Mouse (Mus musculus) skeletal muscle tissue, postnatal 0 days (tissue): ENCODE data around the gene Zfp598. TPM values are rescaled to one million over a fixed set of nuclear protein-coding genes. Genes with fewer than 3 reads are reported as not detected.

Source experiments
- polyA plus RNA-seq: library from polyadenylated mRNA; unstranded; fragments of >200 nt; fragmentation: Nextera tagmentation; extraction: Ambion mirVana; gene quantifications from 2 replicates; pipeline ENCODE4 v1.2.1, GENCODE M21; 2015

The Zfp598 gene
- polyA plus RNA-seq = 9.0 and 11.7 TPM in 2 replicates

GRCm38 (mm10) chr17:24669545-24670245 lies at the start of gene Zfp598:
TSS of gene Zfp598 (plus strand) at chr17:24669687.

GRCm38 (mm10) chr17:24632167-24632812 lies 37.2 kb upstream of the Zfp598 start, which contains the start of the genes Tsc2 and Nthl1:
TSS of gene Tsc2 (minus strand) at chr17:24632630.
TSS of gene Nthl1 (plus strand) at chr17:24632680.

GRCm38 (mm10) chr17:24650070-24650616 lies 19.3 kb upstream of the Zfp598 start, which contains the start of gene Slc9a3r2:
TSS of gene Slc9a3r2 (minus strand) at chr17:24650327.

GRCm38 (mm10) chr17:24658017-24658758 lies 11.3 kb upstream of the Zfp598 start, which contains the start of gene Npw:
TSS of gene Npw (minus strand) at chr17:24658457.

GRCm38 (mm10) chr17:24689251-24690081 lies 20.0 kb downstream of the Zfp598 start, which contains the start of gene Syngr3:
TSS of gene Syngr3 (minus strand) at chr17:24689955.

GRCm38 (mm10) chr17:24696011-24696697 lies 26.7 kb downstream of the Zfp598 start, which contains the start of the genes Gfer and Noxo1:
TSS of gene Gfer (minus strand) at chr17:24696156.
TSS of gene Noxo1 (plus strand) at chr17:24696234.

GRCm38 (mm10) chr17:24706982-24707800 lies 37.7 kb downstream of the Zfp598 start, which contains the start of gene Tbl3:
TSS of gene Tbl3 (minus strand) at chr17:24707660.

GRCm38 (mm10) chr17:24717943-24718342 lies 48.5 kb downstream of the Zfp598 start, which contains the start of the genes Rnf151 and Rps2:
TSS of gene Rnf151 (minus strand) at chr17:24718063.
TSS of gene Rps2 (plus strand) at chr17:24718116.

GRCm38 (mm10) chr17:24724184-24724583 lies 54.7 kb downstream of the Zfp598 start, which contains the start of gene Ndufb10:
TSS of gene Ndufb10 (minus strand) at chr17:24724478.

GRCm38 (mm10) chr17:24727618-24728017 lies 58.1 kb downstream of the Zfp598 start, which contains the start of gene Rpl3l:
TSS of gene Rpl3l (plus strand) at chr17:24727820.

Other genes starting within 250 kb of the Zfp598 start
- 213 and 235 TPM in 2 replicates for gene Eci1, start 243.0 kb upstream of the Zfp598 start, polyA plus RNA-seq
- gene Dnase1l2, start 226.6 kb upstream of the Zfp598 start, polyA plus RNA-seq = 0.87 and 2.3 TPM in 2 replicates
- 13.3 and 13.6 TPM in 2 replicates for gene E4f1, start 199.4 kb upstream of the Zfp598 start, polyA plus RNA-seq
- 56.2 and 57.5 TPM in 2 replicates for gene Pgp, start 199.3 kb upstream of the Zfp598 start, polyA plus RNA-seq
- gene Bricd5, start 195.8 kb upstream of the Zfp598 start, polyA plus RNA-seq = 0.40 TPM in 1 of 2 replicates, not detected in the other
- gene Mlst8, start 190.6 kb upstream of the Zfp598 start, polyA plus RNA-seq = 8.4 and 8.8 TPM in 2 replicates
- 0.29 and 0.34 TPM in 2 replicates for gene Caskin1, start 181.1 kb upstream of the Zfp598 start, polyA plus RNA-seq
- gene Traf7, start 141.7 kb upstream of the Zfp598 start, polyA plus RNA-seq = 43.2 and 46.8 TPM in 2 replicates
- gene Rab26, start 135.5 kb upstream of the Zfp598 start, polyA plus RNA-seq = 0.39 and 0.69 TPM in 2 replicates
- gene Pkd1, start 119.9 kb upstream of the Zfp598 start, polyA plus RNA-seq = 12.6 TPM in 2 replicates
- gene Tsc2, start 37.1 kb upstream of the Zfp598 start, polyA plus RNA-seq = 25.6 and 31.9 TPM in 2 replicates
- gene Nthl1, start 37.0 kb upstream of the Zfp598 start, polyA plus RNA-seq = 11.1 TPM in 2 replicates
- 38.9 and 45.6 TPM in 2 replicates for gene Slc9a3r2, start 19.4 kb upstream of the Zfp598 start, polyA plus RNA-seq
- not detected in 2 replicates for gene Npw, start 11.2 kb upstream of the Zfp598 start, polyA plus RNA-seq
- 0.11 TPM in 1 of 2 replicates, not detected in the other for gene Syngr3, start 20.3 kb downstream of the Zfp598 start, polyA plus RNA-seq
- 33.2 and 39.3 TPM in 2 replicates for gene Gfer, start 26.5 kb downstream of the Zfp598 start, polyA plus RNA-seq
- 1.1 and 1.8 TPM in 2 replicates for gene Noxo1, start 26.5 kb downstream of the Zfp598 start, polyA plus RNA-seq
- 22.5 and 25.2 TPM in 2 replicates for gene Tbl3, start 38.0 kb downstream of the Zfp598 start, polyA plus RNA-seq
- not detected in 2 replicates for gene Rnf151, start 48.4 kb downstream of the Zfp598 start, polyA plus RNA-seq
- 829 and 862 TPM in 2 replicates for gene Rps2, start 48.4 kb downstream of the Zfp598 start, polyA plus RNA-seq
- 707 and 733 TPM in 2 replicates for gene Ndufb10, start 54.8 kb downstream of the Zfp598 start, polyA plus RNA-seq
- 47.3 and 64.3 TPM in 2 replicates for gene Rpl3l, start 58.1 kb downstream of the Zfp598 start, polyA plus RNA-seq
- 52.7 and 59.6 TPM in 2 replicates for gene Msrb1, start 67.0 kb downstream of the Zfp598 start, polyA plus RNA-seq
- gene Hs3st6, start 83.3 kb downstream of the Zfp598 start, polyA plus RNA-seq = 0.51 TPM in 1 of 2 replicates, not detected in the other
- not detected in 2 replicates for gene Meiob, start 134.6 kb downstream of the Zfp598 start, polyA plus RNA-seq
- gene Hagh, start 170.5 kb downstream of the Zfp598 start, polyA plus RNA-seq = 71.4 and 75.0 TPM in 2 replicates
- gene Fahd1, start 180.7 kb downstream of the Zfp598 start, polyA plus RNA-seq = 28.0 and 28.6 TPM in 2 replicates
- 0.42 and 6.3 TPM in 2 replicates for gene Igfals, start 196.3 kb downstream of the Zfp598 start, polyA plus RNA-seq
- 21.2 and 24.8 TPM in 2 replicates for gene Nubp2, start 216.7 kb downstream of the Zfp598 start, polyA plus RNA-seq
- 36.7 and 37.8 TPM in 2 replicates for gene Spsb3, start 217.0 kb downstream of the Zfp598 start, polyA plus RNA-seq
- 18.2 and 18.6 TPM in 2 replicates for gene Eme2, start 225.4 kb downstream of the Zfp598 start, polyA plus RNA-seq
- 185 and 189 TPM in 2 replicates for gene Mrps34, start 225.4 kb downstream of the Zfp598 start, polyA plus RNA-seq
- 22.1 and 25.2 TPM in 2 replicates for gene Nme3, start 226.8 kb downstream of the Zfp598 start, polyA plus RNA-seq